Mouse (Mus musculus): Measurements from ENCODE around the gene Prelid1. TPM values are rescaled to one million over a fixed set of nuclear protein-coding genes. Genes with fewer than 3 reads are reported as not detected.
A peak's percentile ranks its signal among the peaks of the same experiment; 100 is the strongest.

The Prelid1 gene
- polyA plus RNA-seq, 1 experiment from 2014 or later, result 206 TPM

- Histone ChIP-seq H3K9me3 (replicated peaks; ENCODE audit: control insufficient read depth, low read length) (no peaks in the 10 kb centered on the region), H3K4me3 (ENCODE audit: low read depth, low read length) (no peak overlapping the region), H3K36me3 (ENCODE audit: control insufficient read depth, insufficient read depth) (peaks cover 8% of the 10 kb centered on the region), H3K4me2 (ENCODE audit: low read depth, low read length) (no peak overlapping the region), H3K27me3 (ENCODE audit: control insufficient read depth, insufficient read depth, low read depth, low read length) (no peaks in the 10 kb centered on the region), H3K4me1 (ENCODE audit: control insufficient read depth, low read depth, low read length) (peaks cover 17% of the 10 kb centered on the region), H3K27ac (ENCODE audit: low read length) (no peak overlapping the region), H3K9ac (ENCODE audit: low read depth, low read length) (no peak overlapping the region)
- 55% methylated on average over 3 of the region's 3 CpGs for WGBS (ENCODE audit: insufficient replicate concordance)
- ATAC-seq (ENCODE audit: low read depth), result no peak
Observed at GRCm38 (mm10) chr13:55318351-55318750, 1.9 kb upstream of the Prelid1 start.

GRCm38 (mm10) chr13:55321434-55322129 lies 1.3 kb downstream of the Prelid1 start, which contains the start of gene Rab24:
Rab24 (minus strand) TSS chr13:55321946.
- WGBS (ENCODE audit: insufficient replicate concordance), result under 1% methylated on average over 73 of the region's 73 CpGs
- H3K27ac ChIP-seq (ENCODE audit: low read length), result peak within 1 kb of the TSS; percentile 85
- peaks cover 32% of the 10 kb centered on the region for H3K4me1 ChIP-seq (ENCODE audit: control insufficient read depth, low read depth, low read length)
- peaks cover 30% of the 10 kb centered on the region for H3K36me3 ChIP-seq (ENCODE audit: control insufficient read depth, insufficient read depth)
- H3K9me3 ChIP-seq (replicated peaks; ENCODE audit: control insufficient read depth, low read length), result no peaks in the 10 kb centered on the region
- peak within 1 kb of the TSS; percentile 97 for H3K4me2 ChIP-seq (ENCODE audit: low read depth, low read length)
- H3K9ac ChIP-seq (ENCODE audit: low read depth, low read length), result peak within 1 kb of the TSS; percentile 90
- H3K27me3 ChIP-seq (ENCODE audit: control insufficient read depth, insufficient read depth, low read depth, low read length), result no peaks in the 10 kb centered on the region
- ATAC-seq (ENCODE audit: low read depth), result peak; percentile 93
- H3K4me3 ChIP-seq (ENCODE audit: low read depth, low read length), result peak within 1 kb of the TSS; percentile 80

GRCm38 (mm10) chr13:55322130-55322825 lies 2.0 kb downstream of the Prelid1 start:
- WGBS (ENCODE audit: insufficient replicate concordance), result under 1% methylated on average over 31 of the region's 31 CpGs
- H3K27ac ChIP-seq (ENCODE audit: low read length), result peak overlapping the region; percentile 85

GRCm38 (mm10) chr13:55325596-55325995 lies 5.3 kb downstream of the Prelid1 start:
- no peak for ATAC-seq (ENCODE audit: low read depth)
- H3K27me3 ChIP-seq (ENCODE audit: control insufficient read depth, insufficient read depth, low read depth, low read length), result no peaks in the 10 kb centered on the region
- H3K4me1 ChIP-seq (ENCODE audit: control insufficient read depth, low read depth, low read length), result peaks cover 55% of the 10 kb centered on the region
- peaks cover 36% of the 10 kb centered on the region for H3K36me3 ChIP-seq (ENCODE audit: control insufficient read depth, insufficient read depth)
- WGBS (ENCODE audit: insufficient replicate concordance), result 80% methylated on average over 10 of the region's 11 CpGs
- H3K9ac ChIP-seq (ENCODE audit: low read depth, low read length), result no peak overlapping the region
- no peaks in the 10 kb centered on the region for H3K9me3 ChIP-seq (replicated peaks; ENCODE audit: control insufficient read depth, low read length)
- H3K4me2 ChIP-seq (ENCODE audit: low read depth, low read length), result no peak overlapping the region
- no peak overlapping the region for H3K27ac ChIP-seq (ENCODE audit: low read length)
- no peak overlapping the region for H3K4me3 ChIP-seq (ENCODE audit: low read depth, low read length)

More at GRCm38 (mm10) chr13:55322130-55322825, 2.0 kb downstream of the Prelid1 start:
- peak; percentile 33 for ATAC-seq (ENCODE audit: low read depth)
- Histone ChIP-seq H3K4me3 (ENCODE audit: low read depth, low read length) (peak overlapping the region; percentile 80), H3K9me3 (replicated peaks; ENCODE audit: control insufficient read depth, low read length) (no peaks in the 10 kb centered on the region), H3K36me3 (ENCODE audit: control insufficient read depth, insufficient read depth) (peaks cover 35% of the 10 kb centered on the region), H3K9ac (ENCODE audit: low read depth, low read length) (peak overlapping the region; percentile 90), H3K27me3 (ENCODE audit: control insufficient read depth, insufficient read depth, low read depth, low read length) (no peaks in the 10 kb centered on the region), H3K4me2 (ENCODE audit: low read depth, low read length) (peak overlapping the region; percentile 97), H3K4me1 (ENCODE audit: control insufficient read depth, low read depth, low read length) (peaks cover 39% of the 10 kb centered on the region)

- no peaks in the 10 kb centered on the region for H3K9me3 ChIP-seq (replicated peaks; ENCODE audit: control insufficient read depth, low read length)
- peaks cover 36% of the 10 kb centered on the region for H3K36me3 ChIP-seq (ENCODE audit: control insufficient read depth, insufficient read depth)
- no peak overlapping the region for H3K27ac ChIP-seq (ENCODE audit: low read length)
- peak overlapping the region; percentile 72 for H3K4me3 ChIP-seq (ENCODE audit: low read depth, low read length)
- peaks cover 54% of the 10 kb centered on the region for H3K4me1 ChIP-seq (ENCODE audit: control insufficient read depth, low read depth, low read length)
- no peaks in the 10 kb centered on the region for H3K27me3 ChIP-seq (ENCODE audit: control insufficient read depth, insufficient read depth, low read depth, low read length)
- no peak for ATAC-seq (ENCODE audit: low read depth)
- 57% methylated on average over 4 of the region's 4 CpGs for WGBS (ENCODE audit: insufficient replicate concordance)
- H3K9ac ChIP-seq (ENCODE audit: low read depth, low read length), result no peak overlapping the region
- peak overlapping the region; percentile 88 for H3K4me2 ChIP-seq (ENCODE audit: low read depth, low read length)
Observed at GRCm38 (mm10) chr13:55327169-55327568, 6.9 kb downstream of the Prelid1 start.

GRCm38 (mm10) chr13:55327633-55328032 lies 7.3 kb downstream of the Prelid1 start:
- Histone ChIP-seq H3K4me3 (ENCODE audit: low read depth, low read length) (peak overlapping the region; percentile 72), H3K9ac (ENCODE audit: low read depth, low read length) (peak overlapping the region; percentile 90), H3K27ac (ENCODE audit: low read length) (0 out of 2 replicates have a peak overlapping the region, but pooled peaks have one; percentile 49), H3K9me3 (replicated peaks; ENCODE audit: control insufficient read depth, low read length) (no peaks in the 10 kb centered on the region), H3K4me1 (ENCODE audit: control insufficient read depth, low read depth, low read length) (peaks cover 54% of the 10 kb centered on the region), H3K4me2 (ENCODE audit: low read depth, low read length) (peak overlapping the region; percentile 88), H3K36me3 (ENCODE audit: control insufficient read depth, insufficient read depth) (peaks cover 36% of the 10 kb centered on the region), H3K27me3 (ENCODE audit: control insufficient read depth, insufficient read depth, low read depth, low read length) (no peaks in the 10 kb centered on the region)
- 39% methylated on average over 8 of the region's 8 CpGs for WGBS (ENCODE audit: insufficient replicate concordance)
- 0 out of 2 replicates have a peak, but pooled peaks have one; percentile 5 for ATAC-seq (ENCODE audit: low read depth)

- Histone ChIP-seq H3K9ac (ENCODE audit: low read depth, low read length) (peak overlapping the region; percentile 90), H3K4me2 (ENCODE audit: low read depth, low read length) (peak overlapping the region; percentile 88), H3K9me3 (replicated peaks; ENCODE audit: control insufficient read depth, low read length) (no peaks in the 10 kb centered on the region), H3K27ac (ENCODE audit: low read length) (0 out of 2 replicates have a peak overlapping the region, but pooled peaks have one; percentile 49), H3K4me3 (ENCODE audit: low read depth, low read length) (peak overlapping the region; percentile 72), H3K4me1 (ENCODE audit: control insufficient read depth, low read depth, low read length) (peaks cover 50% of the 10 kb centered on the region), H3K27me3 (ENCODE audit: control insufficient read depth, insufficient read depth, low read depth, low read length) (no peaks in the 10 kb centered on the region), H3K36me3 (ENCODE audit: control insufficient read depth, insufficient read depth) (peaks cover 36% of the 10 kb centered on the region)
- ATAC-seq (ENCODE audit: low read depth), result no peak
- WGBS (ENCODE audit: insufficient replicate concordance), result 71% methylated on average over 6 of the region's 6 CpGs
Observed at GRCm38 (mm10) chr13:55328171-55328570, 7.9 kb downstream of the Prelid1 start.

- H3K9me3 ChIP-seq (replicated peaks; ENCODE audit: control insufficient read depth, low read length), result no peaks in the 10 kb centered on the region
- H3K4me3 ChIP-seq (ENCODE audit: low read depth, low read length), result peak overlapping the region; percentile 72
- peak overlapping the region; percentile 90 for H3K9ac ChIP-seq (ENCODE audit: low read depth, low read length)
- peak overlapping the region; percentile 88 for H3K4me2 ChIP-seq (ENCODE audit: low read depth, low read length)
- H3K36me3 ChIP-seq (ENCODE audit: control insufficient read depth, insufficient read depth), result peaks cover 32% of the 10 kb centered on the region
- ATAC-seq (ENCODE audit: low read depth), result no peak
- H3K4me1 ChIP-seq (ENCODE audit: control insufficient read depth, low read depth, low read length), result peaks cover 45% of the 10 kb centered on the region
- H3K27me3 ChIP-seq (ENCODE audit: control insufficient read depth, insufficient read depth, low read depth, low read length), result no peaks in the 10 kb centered on the region
- H3K27ac ChIP-seq (ENCODE audit: low read length), result no peak overlapping the region
- 76% methylated on average over 4 of the region's 4 CpGs for WGBS (ENCODE audit: insufficient replicate concordance)
Observed at GRCm38 (mm10) chr13:55328641-55329040, 8.3 kb downstream of the Prelid1 start.

Measured in liver, embryonic 16.5 days (tissue).